Mouse (Mus musculus): ENCODE measurements around the gene Wfdc6b.

- TF ChIP-seq CTCF (IDR thresholded peaks at IDR 0.05; ENCODE audit: insufficient read depth, low read depth, low read length) (no peak), POLR2A (IDR thresholded peaks at IDR 0.05; ENCODE audit: insufficient read depth, low read depth, low read length) (no peak)
Measured at GRCm38 (mm10) chr2:164619050-164619449, 5.7 kb downstream of the Wfdc6b start.

Data from olfactory bulb, adult 2 months (tissue).